8 mouse cellular contexts compared by ENCODE assay signal in the genomic region with DNA sequence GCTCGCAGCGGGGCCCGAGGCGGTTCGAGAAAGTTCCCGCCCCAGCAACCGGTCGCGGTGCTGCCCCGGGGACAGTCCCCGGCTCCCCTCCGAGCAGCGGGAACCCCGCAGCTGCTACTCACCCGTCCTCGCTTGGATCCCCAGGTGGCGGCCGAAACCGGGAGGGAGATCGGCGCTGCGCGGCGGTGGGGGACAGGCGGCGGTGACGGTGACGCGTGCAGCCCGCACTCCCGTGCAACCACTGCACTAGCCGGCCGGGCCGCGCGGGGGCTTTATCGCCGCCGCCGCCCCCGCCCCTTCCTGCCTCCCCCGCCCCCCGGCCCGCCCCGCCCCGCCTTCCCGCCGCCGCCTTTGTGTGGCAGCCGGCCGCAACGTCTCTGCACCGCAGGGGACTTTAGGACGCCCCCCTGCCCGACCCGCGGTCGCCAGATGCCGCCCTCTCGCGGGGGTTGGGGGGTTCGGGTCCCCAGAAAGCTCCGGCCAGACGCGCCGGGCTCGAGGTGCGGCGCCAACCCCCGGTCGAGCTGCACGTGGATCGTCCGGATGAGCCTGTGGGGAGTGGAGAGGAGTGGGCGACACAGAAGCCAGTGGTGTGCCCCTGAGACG. TPM values are rescaled to one million over a fixed set of nuclear protein-coding genes. Genes with fewer than 3 reads are reported as not detected.
DNase-seq lines count a peak whose midpoint lies in the region; ATAC-seq and TF ChIP-seq lines count a peak whose summit lies in the region.

No protein-coding gene starts in this region.

- DNase-seq in heart, adult 11 months, result peak; percentile 94
- DNase-seq in heart, adult 8-10 months (ENCODE audit: low spot score), result no peak
- peak; percentile 70 for DNase-seq in embryo, embryonic 9.5 days (ENCODE audit: extremely low spot score)
- peak; percentile 42 for DNase-seq in heart, postnatal 0 days (ENCODE audit: low spot score)
- peak; percentile 81 for DNase-seq in limb, embryonic 10.5 days (ENCODE audit: low spot score)
- DNase-seq in thymus, adult 18-20 months, result peak; percentile 10 to 13

- no peaks in the 10 kb centered on the region for H3K36me3 ChIP-seq in E14TG2a.4 (ENCODE audit: insufficient read depth, low read length)
- H3K36me3 ChIP-seq in heart, postnatal 0 days (replicated peaks; ENCODE audit: control insufficient read depth, insufficient read depth, low read length), result no peaks in the 10 kb centered on the region
- no peaks in the 10 kb centered on the region for H3K36me3 ChIP-seq in limb, embryonic 10.5 days
- H3K36me3 ChIP-seq in midbrain, embryonic 12.5 days, result no peaks in the 10 kb centered on the region

- peak overlapping the region; percentile 98 for H3K4me2 ChIP-seq in heart, postnatal 0 days (ENCODE audit: low read depth, low read length)
- H3K4me2 ChIP-seq in midbrain, embryonic 12.5 days (replicated peaks), result peak overlapping the region; percentile 95

- peak; percentile 66 for ATAC-seq in heart, postnatal 0 days (ENCODE audit: insufficient read depth, low read depth)
- ATAC-seq in midbrain, embryonic 12.5 days (ENCODE audit: low FRiP score, low read depth), result peak; percentile 72

- TF ChIP-seq CTCF in E14TG2a.4 (conservative IDR thresholded peaks at IDR 0.05; ENCODE audit: low read length), result no peak
- TF ChIP-seq CTCF in heart, postnatal 0 days (IDR thresholded peaks at IDR 0.05; ENCODE audit: low read depth), result peak; percentile 2; the same call in 1 of the 2 replicates

- H3K4me1 ChIP-seq in E14TG2a.4 (replicated peaks; ENCODE audit: low read depth, low read length), result peaks cover 15% of the 10 kb centered on the region
- H3K4me1 ChIP-seq in heart, postnatal 0 days (ENCODE audit: control insufficient read depth, insufficient read depth), result peaks cover 6% of the 10 kb centered on the region; the same call in 1 of the 2 replicates
- peaks cover 64% of the 10 kb centered on the region for H3K4me1 ChIP-seq in limb, embryonic 10.5 days
- H3K4me1 ChIP-seq in midbrain, embryonic 12.5 days, result peaks cover 34% of the 10 kb centered on the region

- peaks cover 47% of the 10 kb centered on the region for H3K27me3 ChIP-seq in E14TG2a.4 (ENCODE audit: insufficient read depth, low read length)
- H3K27me3 ChIP-seq in heart, postnatal 0 days (ENCODE audit: control insufficient read depth, insufficient read depth, low read length), result 0 out of 2 replicates have a peak, but pooled peaks cover 5% of the 10 kb centered on the region
- no peaks in the 10 kb centered on the region for H3K27me3 ChIP-seq in limb, embryonic 10.5 days (ENCODE audit: low read depth, poor library complexity, severe bottlenecking)
- peaks cover 25% of the 10 kb centered on the region for H3K27me3 ChIP-seq in midbrain, embryonic 12.5 days

- no peak for TF ChIP-seq EP300 in heart, postnatal 0 days (IDR thresholded peaks at IDR 0.05; ENCODE audit: low read depth)

- H3K9ac ChIP-seq in heart, postnatal 0 days (replicated peaks; ENCODE audit: low read depth, low read length), result peak overlapping the region; percentile 78
- peak overlapping the region; percentile 75 for H3K9ac ChIP-seq in midbrain, embryonic 12.5 days (replicated peaks)

- H3K4me3 ChIP-seq in E14TG2a.4 (replicated peaks; ENCODE audit: low read length), result peak overlapping the region; percentile 82
- H3K4me3 ChIP-seq in heart, postnatal 0 days (ENCODE audit: low read depth, low read length), result peak overlapping the region; percentile 83
- peak overlapping the region; percentile 68 for H3K4me3 ChIP-seq in limb, embryonic 10.5 days
- peak overlapping the region; percentile 65 for H3K4me3 ChIP-seq in midbrain, embryonic 12.5 days

- H3K27ac ChIP-seq in heart, postnatal 0 days (ENCODE audit: low read depth), result no peak overlapping the region
- H3K27ac ChIP-seq in limb, embryonic 10.5 days, result peak overlapping the region; percentile 96
- no peak overlapping the region for H3K27ac ChIP-seq in midbrain, embryonic 12.5 days (replicated peaks)

- WGBS in heart, postnatal 0 days, result 1% methylated on average over 66 of the region's 76 CpGs
- under 1% methylated on average over 75 of the region's 76 CpGs for WGBS in limb, embryonic 10.5 days
- under 1% methylated on average over 65 of the region's 76 CpGs for WGBS in midbrain, embryonic 12.5 days

- H3K9me3 ChIP-seq in E14TG2a.4 (ENCODE audit: low read length), result no peaks in the 10 kb centered on the region
- H3K9me3 ChIP-seq in heart, postnatal 0 days (replicated peaks; ENCODE audit: control insufficient read depth, low read length), result no peaks in the 10 kb centered on the region
- no peaks in the 10 kb centered on the region for H3K9me3 ChIP-seq in limb, embryonic 10.5 days (replicated peaks)
- no peaks in the 10 kb centered on the region for H3K9me3 ChIP-seq in midbrain, embryonic 12.5 days

RNA-seq across cellular contexts. Expression of a gene that starts 2.5 kb away (rescaled TPM):
- 10 to 100 TPM; 16.6 to 24.1 (median 21.8) TPM for total RNA-seq in heart, adult 8-10 months (2022)
- total RNA-seq in heart, postnatal 0 days (2014; rRNA removed; ENCODE audit: low replicate concordance), result 21.2 and 26.0 TPM in 2 replicates
- polyA plus RNA-seq in heart, postnatal 0 days (2015; fragmentation: Nextera tagmentation; extraction: Ambion mirVana), result 50.5 and 55.7 TPM in 2 replicates
- 129 and 143 TPM in 2 replicates for polyA plus RNA-seq in limb, embryonic 10.5 days (2016; fragmentation: Nextera tagmentation; extraction: Ambion mirVana)
- 63.8 and 78.8 TPM in 2 replicates for polyA plus RNA-seq in midbrain, embryonic 12.5 days (2016; fragmentation: Nextera tagmentation; extraction: Ambion mirVana)
